Mouse (Mus musculus) forebrain, embryonic 12.5 days (tissue): ENCODE results near the gene Serpina3k. TPM values are rescaled to one million over a fixed set of nuclear protein-coding genes. Genes with fewer than 3 reads are reported as not detected.
"Not testable (repeated sequence)": the region's sequence is repeated elsewhere in the genome, so short reads cannot be mapped to it uniquely, and the experiment has no call there.

ENCODE experiments used
- ATAC-seq: fragments of 200-750 bp; cut with Nextera tagmentation; 2 replicates; pipeline ENCODE4 v1.8.0; 2017; ENCODE audit warnings: moderate TSS enrichment; ENCODE audit not compliant: low FRiP score
- H3K27ac ChIP-seq: fragments of 300-500 bp; sonication (generic); 2 replicates; pipeline ENCODE4 v1.5.1; 2016; ENCODE audit warnings: mild to moderate bottlenecking
- H3K27me3 ChIP-seq: fragments of 300-500 bp; sonication (generic); 2 replicates; pipeline ENCODE4 v1.6.1; 2016; ENCODE audit warnings: mild to moderate bottlenecking
- H3K36me3 ChIP-seq: fragments of 300-500 bp; sonication (generic); replicated peaks from 2 replicates; pipeline ENCODE4 v1.6.1; 2016; ENCODE audit warnings: mild to moderate bottlenecking
- H3K4me1 ChIP-seq: fragments of 300-500 bp; sonication (generic); 2 replicates; pipeline ENCODE4 v1.6.1; 2016
- H3K4me2 ChIP-seq: fragments of 300-500 bp; sonication (generic); 2 replicates; pipeline ENCODE4 v1.6.1; 2016; ENCODE audit warnings: mild to moderate bottlenecking, moderate library complexity
- H3K4me3 ChIP-seq: fragments of 300-500 bp; sonication (generic); replicated peaks from 2 replicates; pipeline ENCODE4 v1.5.1; 2016; ENCODE audit warnings: mild to moderate bottlenecking
- H3K9ac ChIP-seq: fragments of 300-500 bp; sonication (generic); 2 replicates; pipeline ENCODE4 v1.6.1; 2016; ENCODE audit warnings: mild to moderate bottlenecking
- H3K9me3 ChIP-seq: fragments of 300-500 bp; sonication (generic); 2 replicates; pipeline ENCODE4 v1.6.1; 2016
- WGBS: fragments of 180-500 bp; shearing (Covaris S2); methylation state at CpG from one replicate; pipeline ENCODE4 v1.1.7; 2016; 5-methylcytosine and 5-hydroxymethylcytosine counted together
- polyA plus RNA-seq: library from polyadenylated mRNA; unstranded; fragments of >200 nt; fragmentation: Nextera tagmentation; extraction: Ambion mirVana; gene quantifications from 2 replicates; pipeline ENCODE4 v1.2.1, GENCODE M21; 2016

Gene Serpina3k
- polyA plus RNA-seq, 1 experiment from 2014 or later, result not detected

DNA sequence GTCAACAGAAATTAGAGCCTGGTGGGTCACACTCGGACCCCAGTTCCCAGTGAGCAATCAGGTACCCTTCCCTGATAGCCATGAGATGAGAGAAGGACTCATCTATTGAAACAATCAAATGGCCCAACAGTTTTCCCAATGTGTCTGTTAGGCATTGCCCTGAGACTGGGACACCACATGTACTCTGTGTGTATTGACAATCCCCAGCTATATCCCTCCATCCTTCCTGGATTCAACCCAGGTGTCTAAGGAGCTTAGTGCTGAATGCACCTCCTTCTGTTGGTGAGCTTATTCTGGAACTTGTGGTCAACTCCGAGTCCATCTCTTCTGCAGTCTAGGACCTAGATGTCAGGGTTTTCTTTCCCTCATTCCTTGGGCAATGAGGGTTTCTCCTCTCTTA, 8.8 kb downstream of the Serpina3k start:
- ATAC-seq, result no peak
- Histone ChIP-seq H3K9me3 (no peaks in the 10 kb centered on the region), H3K4me2 (no peak overlapping the region), H3K4me3 (no peak overlapping the region), H3K9ac (no peak overlapping the region), H3K36me3 (no peaks in the 10 kb centered on the region), H3K27me3 (no peaks in the 10 kb centered on the region), H3K4me1 (no peaks in the 10 kb centered on the region), H3K27ac (no peak overlapping the region)
- 92% methylated on average over 2 of the region's 2 CpGs for WGBS

DNA sequence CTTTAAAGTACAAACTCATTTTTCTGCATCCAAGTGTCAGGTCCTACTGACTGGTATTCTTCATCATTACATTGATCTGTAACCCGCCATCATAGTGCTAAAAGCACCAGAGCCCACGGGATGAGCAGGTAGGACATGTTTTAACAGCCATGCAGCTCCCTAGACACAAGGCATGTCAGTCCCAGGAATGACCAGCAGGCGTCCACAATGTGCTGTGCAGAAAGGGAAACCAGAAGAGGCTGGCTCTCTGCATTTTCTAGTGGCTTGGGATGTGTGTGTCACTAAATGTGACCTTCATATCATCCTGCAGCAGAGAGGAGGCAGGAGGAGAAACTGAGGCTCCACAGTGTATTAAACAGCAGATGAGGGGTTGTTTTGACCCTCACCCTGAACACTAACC, 13.5 kb downstream of the Serpina3k start:
- not testable (repeated sequence) for H3K9me3 ChIP-seq, H3K9ac ChIP-seq, ATAC-seq, H3K27me3 ChIP-seq, H3K27ac ChIP-seq, H3K4me1 ChIP-seq, H3K36me3 ChIP-seq, H3K4me2 ChIP-seq, H3K4me3 ChIP-seq
- 34% methylated on average over 3 of the region's 3 CpGs for WGBS

DNA sequence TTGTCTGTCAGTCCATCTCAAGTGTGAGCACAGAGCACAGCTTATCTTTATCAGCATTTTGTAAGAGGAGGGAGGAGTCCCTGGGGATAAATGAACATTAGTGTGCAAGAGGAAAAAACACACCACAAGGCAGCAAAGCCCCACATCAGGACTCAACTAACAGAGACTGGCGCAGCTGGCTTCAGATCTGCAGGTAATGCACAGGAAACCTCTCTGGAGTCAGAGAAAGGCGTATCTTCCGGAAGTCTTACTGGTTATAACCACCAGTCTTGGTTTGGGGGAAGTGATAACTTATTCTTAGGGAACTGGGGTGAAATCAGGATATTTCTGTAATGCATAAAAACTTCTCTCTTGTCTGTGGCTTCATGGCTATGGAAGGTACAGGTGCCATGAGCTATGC, 17.7 kb downstream of the Serpina3k start:
- Histone ChIP-seq H3K4me3 (no peak overlapping the region), H3K36me3 (no peaks in the 10 kb centered on the region), H3K27ac (no peak overlapping the region), H3K4me2 (no peak overlapping the region), H3K4me1 (no peaks in the 10 kb centered on the region), H3K9me3 (no peaks in the 10 kb centered on the region), H3K27me3 (no peaks in the 10 kb centered on the region), H3K9ac (no peak overlapping the region)
- ATAC-seq, result no peak
- 82% methylated on average over 3 of the region's 3 CpGs for WGBS

DNA sequence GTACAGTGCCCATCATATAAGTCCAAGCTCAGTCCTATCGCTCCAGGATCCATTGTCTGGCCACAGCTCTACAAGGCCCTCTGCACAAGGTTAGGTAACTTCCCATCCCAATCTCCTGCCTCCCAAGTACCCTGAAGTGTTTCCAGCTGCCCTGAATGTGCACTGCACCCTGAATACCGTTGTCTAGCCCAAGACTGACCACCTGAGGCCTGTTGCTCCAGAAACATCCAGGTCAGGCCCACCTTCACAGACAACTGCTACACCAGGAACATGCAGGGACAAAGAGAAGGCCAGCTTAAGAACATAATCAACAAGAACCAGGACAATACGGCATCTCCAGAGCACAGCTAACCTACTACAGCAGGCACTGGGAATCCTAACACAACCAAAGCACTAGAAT, 31.7 kb downstream of the Serpina3k start:
- no peaks in the 10 kb centered on the region for H3K9me3 ChIP-seq
- no peak overlapping the region for H3K4me3 ChIP-seq
- no peak overlapping the region for H3K27ac ChIP-seq
- no peak for ATAC-seq
- no peak overlapping the region for H3K9ac ChIP-seq
- no peaks in the 10 kb centered on the region for H3K27me3 ChIP-seq
- WGBS, result 84% methylated on average over 3 of the region's 3 CpGs
- H3K36me3 ChIP-seq, result no peaks in the 10 kb centered on the region
- no peaks in the 10 kb centered on the region for H3K4me1 ChIP-seq
- H3K4me2 ChIP-seq, result no peak overlapping the region

DNA sequence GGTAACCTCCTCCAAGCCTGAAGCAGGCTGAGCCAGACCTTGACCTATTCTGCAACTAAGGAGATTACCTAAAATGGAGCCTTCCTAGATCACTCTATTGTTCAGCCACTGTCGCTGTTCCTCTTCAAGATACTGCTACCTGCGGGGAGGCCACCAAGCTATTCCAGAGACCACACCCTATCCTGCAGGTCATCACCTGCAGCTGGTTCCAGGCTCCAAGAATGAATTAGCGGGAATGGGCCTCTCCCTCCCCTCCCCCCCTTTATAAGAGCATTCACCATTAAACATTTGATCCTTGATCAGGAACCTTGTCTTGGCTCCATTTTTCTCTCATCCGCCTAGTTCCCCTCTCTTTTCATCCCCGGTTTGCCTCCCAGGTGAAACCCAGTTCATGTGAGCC, 38.9 kb downstream of the Serpina3k start:
- H3K4me1 ChIP-seq, ATAC-seq, H3K9me3 ChIP-seq, H3K27me3 ChIP-seq, H3K36me3 ChIP-seq, H3K4me2 ChIP-seq, H3K9ac ChIP-seq, H3K27ac ChIP-seq, H3K4me3 ChIP-seq: not testable (repeated sequence)
- 69% methylated on average over 5 of the region's 5 CpGs for WGBS

DNA sequence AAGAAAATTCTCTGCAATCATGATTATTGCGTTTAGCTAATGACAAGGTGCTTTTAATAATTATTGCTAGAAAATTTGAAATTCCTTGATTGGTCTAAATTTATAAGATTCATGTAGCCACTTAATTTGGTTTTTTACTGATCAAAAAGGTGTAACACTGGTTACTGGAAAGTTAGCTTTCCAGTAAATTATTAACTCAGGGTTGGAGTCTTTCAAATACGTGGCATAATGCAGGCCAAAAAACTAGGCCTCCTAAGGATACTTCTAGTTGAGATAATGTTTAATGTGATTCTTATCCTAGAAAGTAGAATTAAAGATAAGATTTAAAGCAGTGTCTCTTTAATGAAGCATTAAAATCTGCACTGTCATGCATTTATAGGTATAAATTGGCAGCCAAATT, 40.1 kb downstream of the Serpina3k start:
- not testable (repeated sequence) for H3K9me3 ChIP-seq, ATAC-seq, H3K4me3 ChIP-seq, H3K9ac ChIP-seq, H3K4me1 ChIP-seq, H3K4me2 ChIP-seq, H3K27ac ChIP-seq, H3K27me3 ChIP-seq, H3K36me3 ChIP-seq
- 74% methylated on average over 2 of the region's 2 CpGs for WGBS

DNA sequence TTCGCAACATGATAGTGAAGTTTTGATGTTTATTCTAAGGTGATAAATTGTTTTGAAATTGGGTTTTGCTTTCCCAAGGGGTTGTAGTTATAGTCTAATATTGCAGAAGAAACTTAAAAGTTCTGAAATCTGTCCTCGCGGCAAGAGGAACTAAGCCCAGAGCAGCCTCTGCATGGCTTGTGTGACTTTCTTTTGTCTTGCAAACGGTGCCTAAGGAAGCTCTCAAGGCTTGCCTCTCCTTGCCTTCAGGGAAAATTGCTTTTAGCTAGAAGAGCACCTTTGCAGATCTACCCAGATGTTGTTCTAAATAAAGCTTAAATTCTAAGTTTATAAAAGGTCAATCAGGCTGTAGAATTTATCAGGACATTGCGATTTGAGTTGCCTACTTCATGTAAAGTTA, 40.5 kb downstream of the Serpina3k start:
- ATAC-seq, H3K4me3 ChIP-seq, H3K27me3 ChIP-seq, H3K9me3 ChIP-seq, H3K9ac ChIP-seq, H3K4me1 ChIP-seq, H3K36me3 ChIP-seq, H3K27ac ChIP-seq, H3K4me2 ChIP-seq: not testable (repeated sequence)
- 42% methylated on average over 5 of the region's 5 CpGs for WGBS

DNA sequence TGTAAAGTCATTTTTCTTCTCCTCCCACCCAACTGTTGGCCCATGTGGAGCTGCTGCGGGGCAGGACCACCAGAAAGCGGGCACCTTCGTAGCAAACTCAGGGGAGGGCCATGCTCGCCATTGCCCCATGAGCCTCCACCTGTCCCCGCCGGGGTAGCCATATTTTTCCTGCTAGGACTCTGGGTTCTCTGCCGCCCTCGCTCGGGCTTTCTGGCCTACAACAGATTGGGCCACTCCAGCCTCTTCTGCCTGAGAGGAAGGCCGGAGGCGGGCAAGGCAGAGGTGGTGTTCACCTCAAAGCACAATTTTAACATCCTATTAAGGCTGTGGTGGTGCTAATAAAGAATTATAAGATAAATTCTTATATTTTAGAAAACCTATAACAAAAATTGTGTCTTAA, 41.6 kb downstream of the Serpina3k start:
- Histone ChIP-seq H3K27ac (no peak overlapping the region), H3K27me3 (no peaks in the 10 kb centered on the region), H3K36me3 (no peaks in the 10 kb centered on the region), H3K4me1 (no peaks in the 10 kb centered on the region), H3K4me2 (no peak overlapping the region), H3K9me3 (no peaks in the 10 kb centered on the region), H3K9ac (no peak overlapping the region), H3K4me3 (no peak overlapping the region)
- ATAC-seq, result no peak
- WGBS, result 93% methylated on average over 11 of the region's 11 CpGs

DNA sequence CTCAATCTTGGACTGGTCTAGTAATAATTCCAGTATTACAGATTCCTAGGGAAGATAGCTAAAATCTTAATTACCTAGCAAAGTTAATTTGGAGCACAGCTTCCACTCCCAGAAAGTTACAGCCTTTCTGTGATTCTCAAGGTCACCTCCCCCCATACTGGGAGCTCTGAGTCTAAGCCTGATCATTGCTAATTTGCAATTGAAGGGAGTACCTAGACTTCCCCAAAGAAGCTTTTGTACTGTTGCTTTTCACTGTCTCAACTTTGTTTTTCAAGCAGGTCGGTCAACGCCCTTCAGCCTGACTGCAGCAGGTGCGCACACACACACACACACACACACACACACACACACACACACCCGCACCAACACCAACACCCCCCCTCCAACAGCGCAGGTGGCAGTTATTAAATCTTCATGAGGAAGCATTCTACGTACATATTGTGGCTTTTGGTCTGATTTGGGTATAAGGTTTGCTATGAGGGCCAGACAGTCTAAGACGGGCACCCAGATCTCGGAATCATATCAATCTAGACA, 42.9 kb downstream of the Serpina3k start:
- H3K9me3 ChIP-seq, H3K4me3 ChIP-seq, H3K4me1 ChIP-seq, H3K9ac ChIP-seq, H3K27ac ChIP-seq, H3K27me3 ChIP-seq, ATAC-seq, H3K36me3 ChIP-seq, H3K4me2 ChIP-seq: not testable (repeated sequence)
- WGBS, result 90% methylated on average over 8 of the region's 8 CpGs

DNA sequence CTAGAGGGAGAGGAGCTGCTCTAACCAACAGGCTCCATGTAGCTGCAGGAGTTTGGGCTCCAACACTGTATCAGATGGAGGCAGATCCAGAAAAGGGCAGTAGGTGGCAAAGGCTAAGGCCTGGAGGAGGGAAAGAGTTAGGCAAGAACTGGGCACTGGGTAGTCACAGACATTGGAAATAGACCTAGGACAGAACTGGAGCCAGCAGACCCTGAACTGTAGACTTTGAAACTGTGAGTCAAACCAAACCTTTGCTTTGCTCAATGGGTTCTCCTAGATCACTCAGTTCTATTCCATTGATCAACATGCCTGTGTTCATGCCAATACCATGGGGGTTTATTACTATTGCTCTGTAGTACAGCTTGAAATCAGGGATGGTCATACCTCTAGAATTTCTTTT, 47.7 kb downstream of the Serpina3k start:
- H3K4me1 ChIP-seq, H3K4me3 ChIP-seq: not testable (repeated sequence)

DNA sequence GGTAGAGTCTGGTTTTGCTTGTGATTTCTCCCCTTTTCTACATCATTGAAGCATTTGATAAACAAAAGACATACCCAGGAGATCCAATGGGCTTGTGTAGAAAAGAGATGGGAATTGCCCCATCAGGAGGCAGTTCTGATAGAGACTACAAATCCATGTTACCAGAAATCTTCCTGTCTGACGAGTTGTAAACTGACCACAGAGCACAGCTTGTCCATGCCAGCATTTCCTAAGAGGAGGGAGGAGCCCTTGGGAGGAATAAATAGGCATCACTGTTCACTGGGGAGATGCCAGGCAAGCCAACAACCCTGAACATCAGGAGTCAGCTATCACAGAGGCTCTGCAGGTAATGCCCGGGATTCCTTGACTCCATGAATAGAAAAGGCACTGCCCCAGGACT, 48.6 kb downstream of the Serpina3k start:
- H3K4me1 ChIP-seq, H3K9me3 ChIP-seq, ATAC-seq, H3K4me3 ChIP-seq, H3K9ac ChIP-seq, H3K27me3 ChIP-seq, H3K4me2 ChIP-seq, H3K27ac ChIP-seq, H3K36me3 ChIP-seq: not testable (repeated sequence)
- 63% methylated on average over 2 of the region's 2 CpGs for WGBS

More for the DNA sequence above, 47.7 kb downstream of the Serpina3k start:
- H3K4me2 ChIP-seq, H3K27ac ChIP-seq, H3K36me3 ChIP-seq, H3K9me3 ChIP-seq, ATAC-seq, H3K27me3 ChIP-seq, H3K9ac ChIP-seq: not testable (repeated sequence)

DNA sequence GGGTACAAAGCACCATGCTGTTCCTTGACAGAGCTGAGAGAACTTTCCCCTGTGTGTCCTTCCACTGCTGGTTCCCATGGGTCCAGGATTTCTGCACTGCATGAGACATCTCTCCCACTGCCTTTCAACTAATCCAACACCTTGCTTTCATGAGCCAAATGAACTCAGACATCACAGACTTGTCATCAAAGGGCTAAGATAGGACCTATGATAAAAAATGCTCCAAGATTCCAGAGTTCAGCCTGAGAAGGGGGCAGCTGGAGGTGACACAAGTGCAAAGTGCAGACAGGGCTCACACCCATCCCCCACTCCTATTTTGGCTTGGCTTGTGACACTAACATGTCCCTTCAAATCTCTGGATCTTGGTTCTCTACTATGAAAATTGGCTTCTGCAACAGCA, 50.2 kb downstream of the Serpina3k start:
- H3K9me3 ChIP-seq, result no peaks in the 10 kb centered on the region
- no peak overlapping the region for H3K9ac ChIP-seq
- H3K4me1 ChIP-seq, result no peaks in the 10 kb centered on the region
- H3K4me3 ChIP-seq, result no peak overlapping the region
- H3K27ac ChIP-seq, result no peak overlapping the region
- H3K27me3 ChIP-seq, result no peaks in the 10 kb centered on the region
- ATAC-seq, result no peak
- no peaks in the 10 kb centered on the region for H3K36me3 ChIP-seq
- H3K4me2 ChIP-seq, result no peak overlapping the region

DNA sequence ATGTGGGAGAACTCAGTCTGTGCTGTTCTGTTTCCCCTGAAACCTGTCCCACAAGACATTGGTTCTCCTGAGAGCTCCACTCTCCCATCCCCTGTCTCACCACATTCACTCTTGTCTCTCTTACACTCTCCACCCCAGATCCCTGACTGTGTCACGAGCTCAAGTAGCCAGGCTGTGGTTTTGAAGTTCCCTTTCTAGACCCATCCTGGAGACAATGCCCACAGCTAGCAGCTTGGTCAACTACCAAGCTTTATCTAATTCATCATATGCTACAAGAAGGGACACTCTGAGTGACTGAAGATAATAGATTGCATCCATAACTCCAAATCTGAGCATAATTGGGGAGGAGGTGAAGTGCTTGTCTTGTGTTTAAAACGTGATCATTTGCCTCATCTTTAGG, 52.8 kb downstream of the Serpina3k start:
- WGBS, result 67% methylated on average over 2 of the region's 2 CpGs
- not testable (repeated sequence) for H3K27ac ChIP-seq, H3K4me1 ChIP-seq, H3K4me3 ChIP-seq, H3K4me2 ChIP-seq, ATAC-seq, H3K36me3 ChIP-seq, H3K9ac ChIP-seq, H3K9me3 ChIP-seq, H3K27me3 ChIP-seq
